Mouse (Mus musculus): Measurements from ENCODE around the gene Lefty1.

GRCm38 (mm10) chr1:180892808-180893207 lies 42.0 kb upstream of the Lefty1 start, which contains the start of gene Lefty2:
- no peak for TF ChIP-seq CTCF (IDR thresholded peaks at IDR 0.05; ENCODE audit: low read depth)
- TF ChIP-seq EP300 (IDR thresholded peaks at IDR 0.05; ENCODE audit: low read depth): no peak

Measured in liver, embryonic 14.5 days (tissue).